Mouse (Mus musculus) erythroid progenitor cell, adult 5-6 weeks (primary cell): Measurements from ENCODE around the gene Cdc42ep3. TPM values are rescaled to one million over a fixed set of nuclear protein-coding genes. Genes with fewer than 3 reads are reported as not detected.

Source experiments
- ATAC-seq: replicated peaks from 2 replicates; pipeline ENCODE4 v1.8.0; 2016; ENCODE audit warnings: moderate number of reproducible peaks, mild to moderate bottlenecking, moderate TSS enrichment, inconsistent platforms; ENCODE audit not compliant: poor library complexity, low FRiP score, severe bottlenecking
- total RNA-seq, 2 experiments: library from RNA; stranded (forward) in 1 of 2; stranded (reverse) in 1 of 2; fragments of 150-400 nt in 1 of 2; fragments of 186-747, 209-891 nt in 1 of 2; gene quantifications; 2 replicates each; pipeline versions ENCODE4 v1.2.3 to v1.2.4; 2015 to 2017; ENCODE audit warnings: low replicate concordance in 2 of 2

Gene Cdc42ep3
- total RNA-seq, 2 experiments from 2014 or later: 89.3 to 155 TPM

DNA sequence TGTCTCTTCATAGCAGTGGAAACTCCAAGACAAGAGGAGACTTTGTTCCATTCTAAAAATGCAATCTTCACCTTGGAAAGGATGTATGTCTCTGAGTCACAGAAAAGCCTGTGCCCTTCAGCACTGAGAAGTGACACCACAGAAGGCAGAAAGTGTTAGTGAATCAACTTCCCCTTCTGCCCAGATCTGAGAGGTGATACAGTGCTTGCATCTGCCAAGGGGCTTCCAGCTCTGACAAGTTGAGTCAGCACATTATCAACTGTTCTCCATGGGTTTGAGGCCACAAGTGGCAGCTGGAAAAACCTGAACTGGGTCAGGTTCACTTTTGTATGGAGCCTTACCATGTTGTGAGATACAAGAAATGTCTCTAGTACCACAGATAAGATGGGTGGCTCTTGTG lies 55.9 kb downstream of the Cdc42ep3 start:
- no peak for ATAC-seq

DNA sequence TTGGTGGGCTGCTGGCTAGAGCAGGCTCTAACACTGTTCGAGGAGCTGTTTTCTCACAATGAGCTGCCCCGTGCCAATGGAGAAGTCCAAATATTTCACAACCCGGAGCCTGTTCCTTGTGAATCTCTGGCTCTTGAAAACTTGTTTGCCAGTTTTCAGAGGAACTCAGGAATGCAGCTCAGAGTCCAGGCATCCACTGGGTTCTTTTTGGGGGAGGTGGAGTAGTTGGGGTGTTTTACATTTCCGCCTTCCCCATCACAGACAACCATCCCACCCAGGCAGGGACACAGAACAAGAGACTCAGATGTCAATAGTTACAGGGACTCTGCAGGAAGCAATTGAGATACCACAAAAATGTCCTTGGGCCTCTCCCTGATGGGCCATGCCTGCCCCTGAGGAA lies 59.0 kb downstream of the Cdc42ep3 start:
- ATAC-seq: no peak

DNA sequence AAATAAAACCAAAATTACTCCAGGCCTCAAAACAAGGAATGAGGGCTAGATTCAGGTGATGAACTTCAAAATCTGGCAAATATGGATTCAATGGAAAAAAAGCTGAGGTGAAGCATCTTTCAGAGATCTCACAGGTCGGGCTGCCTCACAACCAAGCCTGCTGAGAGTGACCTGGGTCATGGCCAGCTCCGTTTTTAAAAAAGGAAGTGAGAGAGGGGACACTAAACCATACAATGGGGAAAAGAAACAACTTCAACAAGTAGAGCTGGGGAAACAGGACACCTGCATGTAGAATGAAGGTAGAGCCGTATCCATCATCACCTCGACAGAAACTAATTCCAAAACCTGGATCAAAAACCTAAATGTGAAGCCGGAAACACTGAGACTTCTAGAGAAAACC lies 63.2 kb downstream of the Cdc42ep3 start:
- no peak for ATAC-seq

DNA sequence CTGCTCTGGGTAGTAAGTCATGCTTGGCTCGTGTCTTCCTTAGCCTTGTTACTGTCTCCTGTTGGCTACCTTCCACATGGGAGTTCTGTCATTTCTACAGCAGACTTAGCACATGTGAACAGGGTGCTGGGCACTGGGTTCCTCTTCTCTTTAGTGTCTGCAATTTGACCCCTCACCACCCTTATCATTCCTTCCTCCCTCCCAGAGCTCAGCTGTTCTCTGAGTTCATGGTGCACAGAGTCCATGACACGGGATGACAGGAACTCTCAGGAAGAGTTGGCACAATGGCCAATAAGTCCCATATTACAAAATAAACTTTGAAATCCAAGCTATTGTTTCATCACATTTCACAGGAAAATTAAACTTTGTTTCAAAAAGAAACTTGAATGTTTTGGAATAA lies 64.2 kb downstream of the Cdc42ep3 start:
- ATAC-seq: no peak

DNA sequence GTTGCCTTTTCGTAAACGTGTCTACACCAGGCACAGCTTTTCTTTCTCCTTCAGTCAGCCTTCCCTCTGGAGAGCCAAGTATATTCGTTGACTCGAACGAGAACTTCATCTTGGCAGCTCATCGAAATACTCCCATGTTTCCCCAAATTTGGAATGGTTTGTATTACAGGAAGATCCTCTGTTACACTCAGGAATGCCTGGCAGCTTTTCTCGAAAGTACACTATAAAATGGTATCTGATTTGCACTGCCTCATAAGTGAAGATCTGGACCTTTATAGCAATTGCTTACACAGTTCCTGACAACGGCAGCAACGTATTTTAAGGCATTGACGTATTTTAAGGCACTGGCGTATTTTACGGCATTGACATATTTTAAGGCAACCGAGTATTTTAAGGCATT lies 67.6 kb downstream of the Cdc42ep3 start:
- ATAC-seq: no peak

DNA sequence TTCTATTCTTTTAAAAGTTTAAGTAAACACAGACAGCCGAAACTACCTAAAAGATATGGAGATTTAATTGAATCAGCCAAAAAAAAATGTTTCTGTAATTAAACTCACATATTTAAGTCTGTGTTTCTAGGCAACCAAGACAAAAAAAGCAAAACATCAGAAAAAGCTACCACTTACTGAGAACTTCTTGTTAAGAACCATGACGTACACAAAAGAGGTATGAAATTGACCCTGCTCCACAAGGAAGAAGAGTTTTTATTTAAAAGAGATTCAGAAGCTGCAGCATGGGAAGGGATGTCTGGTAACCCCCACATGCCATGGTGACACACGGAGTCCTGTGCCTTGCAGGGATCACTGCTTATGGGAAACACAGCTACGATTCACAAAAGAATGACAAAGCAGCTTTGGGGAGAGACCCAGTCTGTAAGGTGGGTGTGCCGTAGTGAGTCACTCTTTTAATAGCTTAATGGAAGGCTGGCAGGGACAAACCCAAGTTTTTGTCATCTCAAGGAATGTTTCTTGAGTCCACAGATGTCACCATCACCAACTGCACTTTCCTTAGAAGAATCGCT lies 69.8 kb downstream of the Cdc42ep3 start:
- ATAC-seq: no peak
